Mouse (Mus musculus): ENCODE measurements around the gene Rasl12. TPM values are rescaled to one million over a fixed set of nuclear protein-coding genes. Genes with fewer than 3 reads are reported as not detected.

Rasl12 gene
- total RNA-seq (2021): 10 to 100 TPM; 32.3 to 76.7 TPM
- long read RNA-seq, experiment 1, transcript Rasl12-201 (5 exons, 2,390 nt): major isoform, 36 of 55 reads
- long read RNA-seq, experiment 1, transcript Rasl12-204 (6 exons, 2,910 nt): minor isoform, 5 of 55 reads
- long read RNA-seq, experiment 1, partial matches to known transcripts: 10 of 55 reads
- long read RNA-seq, experiment 1, other reads (novel, unspliced or antisense): 4 of 55 reads
- long read RNA-seq, experiment 2, transcript Rasl12-201 (5 exons, 2,390 nt): major isoform, 42 of 60 reads
- long read RNA-seq, experiment 2, partial matches to known transcripts: 10 of 60 reads
- long read RNA-seq, experiment 2, other reads (novel, unspliced or antisense): 8 of 60 reads

- DNase-seq: peak; percentile 85
These were observed at the start of gene Rasl12 for GRCm38 (mm10) chr9:65398279-65398678. Rasl12 (plus strand) TSS chr9:65398506.

GRCm38 (mm10) chr9:65353251-65353650 lies 45.1 kb upstream of the Rasl12 start:
- DNase-seq: no peak

GRCm38 (mm10) chr9:65356561-65356960 lies 41.7 kb upstream of the Rasl12 start:
- no peak for DNase-seq

- peak; percentile 73 for DNase-seq
These were observed 41.3 kb upstream of the Rasl12 start for GRCm38 (mm10) chr9:65356971-65357370.

GRCm38 (mm10) chr9:65358956-65359480 lies 39.3 kb upstream of the Rasl12 start:
- no peak for DNase-seq

GRCm38 (mm10) chr9:65360641-65361448 lies 37.5 kb upstream of the Rasl12 start, which contains the start of gene Ubap1l:
Ubap1l (plus strand) TSS chr9:65361041.
- no peak for DNase-seq

- no peak for DNase-seq
These were observed 34.6 kb upstream of the Rasl12 start for GRCm38 (mm10) chr9:65363684-65364083.

GRCm38 (mm10) chr9:65365721-65366120 lies 32.6 kb upstream of the Rasl12 start:
- DNase-seq: no peak

GRCm38 (mm10) chr9:65371756-65372155 lies 26.6 kb upstream of the Rasl12 start:
- DNase-seq: no peak

GRCm38 (mm10) chr9:65372449-65372848 lies 25.9 kb upstream of the Rasl12 start:
- DNase-seq: peak; percentile 72

GRCm38 (mm10) chr9:65374468-65375162 lies 23.7 kb upstream of the Rasl12 start:
- DNase-seq: peak; percentile 58

GRCm38 (mm10) chr9:65375163-65375934 lies 23.0 kb upstream of the Rasl12 start:
- peak; percentile 74 for DNase-seq

- DNase-seq: no peak
These were observed 17.2 kb upstream of the Rasl12 start for GRCm38 (mm10) chr9:65381017-65381590.

- no peak for DNase-seq
These were observed 16.1 kb upstream of the Rasl12 start for GRCm38 (mm10) chr9:65382031-65382750.

- peak; percentile 46 for DNase-seq
These were observed 15.6 kb upstream of the Rasl12 start for GRCm38 (mm10) chr9:65382751-65383097.

GRCm38 (mm10) chr9:65384276-65384675 lies 14.0 kb upstream of the Rasl12 start:
- peak; percentile 67 for DNase-seq

GRCm38 (mm10) chr9:65386373-65387140 lies 11.7 kb upstream of the Rasl12 start:
- no peak for DNase-seq

- peak; percentile 35 for DNase-seq
These were observed 7.3 kb upstream of the Rasl12 start for GRCm38 (mm10) chr9:65390752-65391612.

- no peak for DNase-seq
These were observed 6.7 kb upstream of the Rasl12 start, which contains the start of gene Kbtbd13 for GRCm38 (mm10) chr9:65391613-65391964. Kbtbd13 (minus strand) TSS chr9:65391652.

All from adrenal gland, postnatal 10 days (tissue).